Mouse (Mus musculus) inflammation-experienced regulatory T-cells, adult 6 months (primary cell): Measurements from ENCODE around the gene Eef1akmt3. TPM values are rescaled to one million over a fixed set of nuclear protein-coding genes. Genes with fewer than 3 reads are reported as not detected.
"Not testable (repeated sequence)": the region's sequence is repeated elsewhere in the genome, so short reads cannot be mapped to it uniquely, and the experiment has no call there.

ENCODE experiments used
- ATAC-seq: one replicate; pipeline ENCODE4 v1.8.0; 2017
- polyA plus RNA-seq, 3 experiments: library from polyadenylated mRNA; unstranded; fragments of 100-300 nt; shearing (Covaris generic); gene quantifications; one replicate each; pipeline ENCODE4 v1.2.1; 2017

Gene Eef1akmt3
- polyA plus RNA-seq, 3 experiments from 2014 or later: 0.46 TPM; not detected in 2

GRCm38 (mm10) chr10:127070190-127071121, 29.1 kb upstream of the Eef1akmt3 start, which contains the start of gene Tspan31:
TSS of gene Tspan31 (minus strand) at chr10:127070264.
- ATAC-seq: peak; percentile 79

GRCm38 (mm10) chr10:127069281-127070189, 28.2 kb upstream of the Eef1akmt3 start:
- ATAC-seq: no peak

- no peak for ATAC-seq
Observed at GRCm38 (mm10) chr10:127068360-127069038, 27.2 kb upstream of the Eef1akmt3 start.

GRCm38 (mm10) chr10:127066519-127067018, 25.3 kb upstream of the Eef1akmt3 start:
- ATAC-seq: no peak

GRCm38 (mm10) chr10:127065981-127066380, 24.7 kb upstream of the Eef1akmt3 start:
- no peak for ATAC-seq

GRCm38 (mm10) chr10:127063913-127064870, 22.9 kb upstream of the Eef1akmt3 start:
- no peak for ATAC-seq

- peak; percentile 77 for ATAC-seq
Observed at GRCm38 (mm10) chr10:127063239-127063872, 22.0 kb upstream of the Eef1akmt3 start, which contains the start of gene Cdk4. TSS of gene Cdk4 (plus strand) at chr10:127063534.

GRCm38 (mm10) chr10:127062503-127062902, 21.2 kb upstream of the Eef1akmt3 start:
- ATAC-seq: no peak

- ATAC-seq: not testable (repeated sequence)
Observed at GRCm38 (mm10) chr10:127062101-127062500, 20.8 kb upstream of the Eef1akmt3 start.

- no peak for ATAC-seq
Observed at GRCm38 (mm10) chr10:127061513-127061912, 20.2 kb upstream of the Eef1akmt3 start.

GRCm38 (mm10) chr10:127061085-127061484, 19.8 kb upstream of the Eef1akmt3 start:
- ATAC-seq: no peak

- peak; percentile 54 for ATAC-seq
Observed at GRCm38 (mm10) chr10:127059968-127060916, 18.9 kb upstream of the Eef1akmt3 start, which contains the start of gene March9. TSS of gene March9 (minus strand) at chr10:127060184.

- no peak for ATAC-seq
Observed at GRCm38 (mm10) chr10:127059174-127059967, 18.1 kb upstream of the Eef1akmt3 start.

- no peak for ATAC-seq
Observed at GRCm38 (mm10) chr10:127058708-127059107, 17.4 kb upstream of the Eef1akmt3 start.

- peak; percentile 54 for ATAC-seq
Observed at GRCm38 (mm10) chr10:127058161-127058560, 16.8 kb upstream of the Eef1akmt3 start.

- ATAC-seq: no peak
Observed at GRCm38 (mm10) chr10:127056490-127056889, 15.2 kb upstream of the Eef1akmt3 start.

- no peak for ATAC-seq
Observed at GRCm38 (mm10) chr10:127055406-127055805, 14.1 kb upstream of the Eef1akmt3 start.

- no peak for ATAC-seq
Observed at GRCm38 (mm10) chr10:127054646-127055045, 13.3 kb upstream of the Eef1akmt3 start.
